In genomic region chr11:120727169-120727527, GRCm38 (mm10) we compare ENCODE assay signal across 7 mouse cellular contexts. TPM values are rescaled to one million over a fixed set of nuclear protein-coding genes. Genes with fewer than 3 reads are reported as not detected.
A peak's percentile ranks its signal among the peaks of the same experiment; 100 is the strongest.
DNase-seq lines count a peak whose midpoint lies in the region; ATAC-seq and TF ChIP-seq lines count a peak whose summit lies in the region.

Gene Dcxr, minus strand, starts transcription at chr11:120727281.

- peak; percentile 87 for ATAC-seq in hindbrain, embryonic 16.5 days

- no peaks in the 10 kb centered on the region; the same call in 1 of the 2 replicates for H3K27me3 ChIP-seq in hindbrain, embryonic 16.5 days (replicated peaks; ENCODE audit: control insufficient read depth, insufficient read depth, low read length)

- intact Hi-C loops in gastrocnemius, adult 2 months (cut with DNase I), result no loop called here

- no peaks in the 10 kb centered on the region for H3K4me1 ChIP-seq in cortical plate, adult 2 months (ENCODE audit: control insufficient read depth, insufficient read depth, low read length)
- H3K4me1 ChIP-seq in hindbrain, embryonic 16.5 days (ENCODE audit: control insufficient read depth, insufficient read depth, low read depth, low read length), result peaks cover 16% of the 10 kb centered on the region

- no peaks in the 10 kb centered on the region for H3K9me3 ChIP-seq in hindbrain, embryonic 16.5 days (ENCODE audit: control insufficient read depth, low read length)

- peak; percentile 42; the same call in 1 of the 2 replicates for TF ChIP-seq POLR2A in cortical plate, adult 2 months (IDR thresholded peaks at IDR 0.05; ENCODE audit: extremely low read depth, insufficient read depth, low read length)

- peaks cover 7% of the 10 kb centered on the region for H3K36me3 ChIP-seq in hindbrain, embryonic 16.5 days (ENCODE audit: control insufficient read depth, insufficient read depth, low read length)

- peak within 1 kb of the TSS; percentile 91 for H3K4me2 ChIP-seq in hindbrain, embryonic 16.5 days (ENCODE audit: low read length)

- H3K4me3 ChIP-seq in cortical plate, adult 2 months (ENCODE audit: insufficient read depth, low read length), result peak within 1 kb of the TSS; percentile 45
- peak within 1 kb of the TSS; percentile 90 for H3K4me3 ChIP-seq in gastrocnemius, adult 2 months
- peak within 1 kb of the TSS; percentile 57 for H3K4me3 ChIP-seq in hindbrain, embryonic 16.5 days (ENCODE audit: low read length)

- peak; percentile 48; the same call in 1 of the 2 replicates for TF ChIP-seq CTCF in cortical plate, adult 2 months (IDR thresholded peaks at IDR 0.05; ENCODE audit: extremely low read depth, insufficient read depth, low read length)
- TF ChIP-seq CTCF in gastrocnemius, adult 2 months (IDR thresholded peaks at IDR 0.05), result peak; percentile 68

- peak; percentile 95 for DNase-seq in adrenal gland, adult 2 months
- DNase-seq in gastrocnemius, adult 2 months, result peak; percentile 94
- DNase-seq in layer of hippocampus, postnatal 36 days, result peak; percentile 60 to 73
- DNase-seq in lung, postnatal 4 days, result peak; percentile 92 to 93
- peak; percentile 72 for DNase-seq in right cerebral cortex, adult 18-20 months

- peak within 1 kb of the TSS; percentile 70 for H3K9ac ChIP-seq in hindbrain, embryonic 16.5 days (ENCODE audit: low read depth, low read length)

- WGBS in hindbrain, embryonic 16.5 days, result under 1% methylated on average over 14 of the region's 14 CpGs

- H3K27ac ChIP-seq in cortical plate, adult 2 months (ENCODE audit: insufficient read depth, low read length), result no peak within 1 kb of the TSS
- peak within 1 kb of the TSS; percentile 87 for H3K27ac ChIP-seq in gastrocnemius, adult 2 months
- H3K27ac ChIP-seq in hindbrain, embryonic 16.5 days (ENCODE audit: low read depth, low read length), result no peak within 1 kb of the TSS

RNA-seq across cellular contexts. Expression of gene Dcxr, which starts in this region (rescaled TPM):
- total RNA-seq in adrenal gland, adult 2 months (2021), result 100 to 1,000 TPM in 1 of 2 experiments, 10 to 100 TPM in 1; 41.4 to 122 TPM
- 136 and 150 TPM in 2 replicates for polyA plus RNA-seq in adrenal gland, adult 2 months (2012; rRNA removed)
- polyA plus RNA-seq in cortical plate, adult 2 months (2012; rRNA removed), result 20.5 and 21.3 TPM in 2 replicates
- 1 to 10 TPM; 6.3 to 8.6 TPM for total RNA-seq in gastrocnemius, adult 2 months (2021)
- polyA plus RNA-seq in hindbrain, embryonic 16.5 days (2015; fragmentation: Nextera tagmentation; extraction: Ambion mirVana), result 11.1 and 12.7 TPM in 2 replicates
- total RNA-seq in layer of hippocampus, postnatal 36 days (2021), result 10 to 100 TPM in 1 of 2 experiments, 1 to 10 TPM in 1; 8.1 to 10.8 TPM
